Mouse (Mus musculus): ENCODE measurements around the gene Ccdc87.
"Not testable (repeated sequence)": the region's sequence is repeated elsewhere in the genome, so short reads cannot be mapped to it uniquely, and the experiment has no call there.

Ccdc87 gene

GRCm38 (mm10) chr19:4838526-4839140, 533 bp upstream of the Ccdc87 start:
- DNase-seq (ENCODE audit: low spot score), result no peak

- no peak for DNase-seq (ENCODE audit: low spot score)
Observed at GRCm38 (mm10) chr19:4840848-4841247, 1.7 kb downstream of the Ccdc87 start.

- no peak for DNase-seq (ENCODE audit: low spot score)
Observed at GRCm38 (mm10) chr19:4842611-4843010, 3.4 kb downstream of the Ccdc87 start.

GRCm38 (mm10) chr19:4845846-4846245, 6.7 kb downstream of the Ccdc87 start:
- DNase-seq (ENCODE audit: low spot score), result no peak

GRCm38 (mm10) chr19:4847490-4847889, 8.3 kb downstream of the Ccdc87 start:
- DNase-seq (ENCODE audit: low spot score), result no peak

- no peak for DNase-seq (ENCODE audit: low spot score)
Observed at GRCm38 (mm10) chr19:4849800-4850199, 10.6 kb downstream of the Ccdc87 start.

GRCm38 (mm10) chr19:4850281-4850680, 11.1 kb downstream of the Ccdc87 start:
- no peak for DNase-seq (ENCODE audit: low spot score)

GRCm38 (mm10) chr19:4854552-4855469, 15.6 kb downstream of the Ccdc87 start, which contains the start of gene Ctsf:
Gene Ctsf (plus strand): TSS chr19:4855130.
- peak; percentile 89 for DNase-seq (ENCODE audit: low spot score)

GRCm38 (mm10) chr19:4855470-4855820, 16.3 kb downstream of the Ccdc87 start:
- DNase-seq (ENCODE audit: low spot score), result no peak

GRCm38 (mm10) chr19:4855951-4856350, 16.8 kb downstream of the Ccdc87 start:
- DNase-seq (ENCODE audit: low spot score), result no peak

- DNase-seq (ENCODE audit: low spot score), result no peak
Observed at GRCm38 (mm10) chr19:4859081-4859480, 19.9 kb downstream of the Ccdc87 start.

GRCm38 (mm10) chr19:4863048-4863447, 23.9 kb downstream of the Ccdc87 start:
- DNase-seq (ENCODE audit: low spot score), result no peak

GRCm38 (mm10) chr19:4865147-4865546, 26.0 kb downstream of the Ccdc87 start:
- peak; percentile 78 for DNase-seq (ENCODE audit: low spot score)

GRCm38 (mm10) chr19:4874613-4875012, 35.4 kb downstream of the Ccdc87 start:
- not testable (repeated sequence) for DNase-seq (ENCODE audit: low spot score)

GRCm38 (mm10) chr19:4876241-4876640, 37.1 kb downstream of the Ccdc87 start:
- DNase-seq (ENCODE audit: low spot score), result no peak

GRCm38 (mm10) chr19:4876755-4877154, 37.6 kb downstream of the Ccdc87 start:
- DNase-seq (ENCODE audit: low spot score), result no peak

- DNase-seq (ENCODE audit: low spot score), result no peak
Observed at GRCm38 (mm10) chr19:4877785-4878184, 38.6 kb downstream of the Ccdc87 start, which contains the start of gene Actn3. Gene Actn3 (minus strand): TSS chr19:4877909.

GRCm38 (mm10) chr19:4878405-4879323, 39.5 kb downstream of the Ccdc87 start, which contains the start of gene Zdhhc24:
Gene Zdhhc24 (plus strand): TSS chr19:4878668.
- peak; percentile 96 for DNase-seq (ENCODE audit: low spot score)

- DNase-seq (ENCODE audit: low spot score), result no peak
Observed at GRCm38 (mm10) chr19:4879324-4879703, 40.1 kb downstream of the Ccdc87 start.

- no peak for DNase-seq (ENCODE audit: low spot score)
Observed at GRCm38 (mm10) chr19:4883961-4884360, 44.8 kb downstream of the Ccdc87 start.

GRCm38 (mm10) chr19:4889791-4890190, 50.6 kb downstream of the Ccdc87 start:
- no peak for DNase-seq (ENCODE audit: low spot score)

GRCm38 (mm10) chr19:4891798-4892197, 52.6 kb downstream of the Ccdc87 start:
- no peak for DNase-seq (ENCODE audit: low spot score)

Data from testis, postnatal 10 days (tissue).